Mouse (Mus musculus) CH12F3 (cell line): Measurements from ENCODE around the gene Cln3.

Experiments used
- in situ Hi-C: fragments of 300-500 bp; cut with MboI; formaldehyde crosslinking; loops from 2 replicates; pipeline ENCODE4 v1.14.3; 2020; ENCODE audit warnings: low sequenced_read_pairs

Cln3 gene

DNA sequence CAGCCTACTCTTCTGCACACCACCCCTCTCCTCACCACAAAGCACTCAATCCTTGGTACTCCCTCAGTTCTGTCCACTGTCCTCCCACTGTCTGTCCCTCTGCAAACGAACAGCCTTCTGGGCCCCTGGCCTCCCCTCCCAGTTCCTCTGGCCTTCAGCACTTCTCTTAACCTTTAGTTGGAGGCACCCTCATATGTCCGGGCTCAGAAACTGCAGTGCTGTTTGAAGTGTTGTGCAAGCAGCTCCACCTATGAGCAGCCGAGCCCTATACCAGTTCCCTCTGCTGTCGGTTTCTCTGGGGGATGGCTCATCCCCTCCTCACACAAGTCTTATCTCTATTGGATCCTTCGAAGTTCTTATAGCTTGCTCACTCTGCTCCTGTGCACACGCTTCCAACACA lies 10.8 kb upstream of the Cln3 start:
- in situ Hi-C loops, result no loop called here

GRCm38 (mm10) chr7:126595890-126596289 lies 10.3 kb upstream of the Cln3 start:
- in situ Hi-C loops, result no loop called here

DNA sequence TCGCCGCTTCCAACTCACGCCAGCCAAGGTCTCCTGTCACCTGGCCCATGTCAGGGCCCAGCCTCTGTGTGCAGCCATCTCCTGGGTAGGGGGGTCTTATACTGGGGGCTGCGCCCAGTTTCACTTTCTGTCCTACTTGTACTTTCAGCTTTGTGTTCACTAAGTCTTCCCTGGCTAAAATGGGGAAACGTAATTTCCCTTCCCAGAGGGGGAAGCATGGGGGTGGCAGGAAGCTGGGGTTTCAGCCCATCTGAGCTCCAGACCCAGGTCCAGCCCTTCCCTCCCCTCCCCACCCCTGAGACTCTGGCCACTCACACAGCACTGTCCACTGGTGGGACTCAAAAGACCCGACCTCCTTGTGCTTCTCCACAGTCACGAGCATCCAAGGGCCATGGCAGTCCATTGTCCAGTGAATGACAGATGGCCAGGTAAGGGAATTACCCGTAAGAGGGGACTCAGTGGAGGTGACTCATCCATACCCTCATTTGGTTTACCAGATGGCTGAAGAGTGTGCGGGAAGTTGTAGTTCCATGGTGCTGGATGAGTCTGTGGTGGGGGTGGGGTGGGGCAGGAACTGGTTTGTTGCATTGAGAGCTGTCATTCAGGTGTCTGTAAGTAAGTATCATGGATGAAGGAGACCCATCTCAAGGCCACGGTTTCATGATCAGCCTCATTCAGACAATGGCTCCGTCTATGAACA lies 9.4 kb upstream of the Cln3 start, which contains the start of gene Il27:
Il27 (minus strand) TSS at position 80 of the 700 bp plus-strand sequence.
- in situ Hi-C loops, result loop anchor here (5.0 kb wide), 1 partner anchor 32 kb away; no protein-coding TSS in a partner anchor

- in situ Hi-C loops, result no loop called here
Observed at GRCm38 (mm10) chr7:126587779-126588178, 2.2 kb upstream of the Cln3 start.

- in situ Hi-C loops, result no loop called here
Observed at GRCm38 (mm10) chr7:126586839-126587238, 1.2 kb upstream of the Cln3 start.

DNA sequence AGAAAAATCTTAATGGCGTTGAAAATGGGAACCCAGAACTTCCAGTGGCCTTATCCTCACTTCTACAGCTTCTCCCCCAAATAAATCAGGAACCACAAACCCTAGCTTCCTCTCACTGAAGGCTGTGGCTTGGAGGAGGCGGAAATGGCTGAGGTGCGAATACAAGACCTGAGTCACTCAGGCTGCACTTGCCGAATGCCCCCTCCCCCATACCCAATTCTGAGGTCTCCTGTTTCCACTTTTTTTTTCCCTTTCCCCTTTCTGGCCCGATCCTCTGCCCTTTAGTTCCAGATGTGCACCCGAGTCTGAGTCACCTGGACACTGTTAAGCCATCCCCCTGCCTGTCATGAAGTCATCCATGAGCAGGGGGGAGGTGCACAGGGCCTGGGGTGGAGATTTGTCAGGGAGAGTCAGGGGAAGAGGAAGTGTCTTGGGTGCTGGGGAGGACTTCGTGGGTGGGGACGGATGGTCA lies 1.1 kb downstream of the Cln3 start, which contains the start of gene Apobr:
Apobr (plus strand) TSS at position 437 of the 472 bp plus-strand sequence.
- in situ Hi-C loops, result no loop called here

DNA sequence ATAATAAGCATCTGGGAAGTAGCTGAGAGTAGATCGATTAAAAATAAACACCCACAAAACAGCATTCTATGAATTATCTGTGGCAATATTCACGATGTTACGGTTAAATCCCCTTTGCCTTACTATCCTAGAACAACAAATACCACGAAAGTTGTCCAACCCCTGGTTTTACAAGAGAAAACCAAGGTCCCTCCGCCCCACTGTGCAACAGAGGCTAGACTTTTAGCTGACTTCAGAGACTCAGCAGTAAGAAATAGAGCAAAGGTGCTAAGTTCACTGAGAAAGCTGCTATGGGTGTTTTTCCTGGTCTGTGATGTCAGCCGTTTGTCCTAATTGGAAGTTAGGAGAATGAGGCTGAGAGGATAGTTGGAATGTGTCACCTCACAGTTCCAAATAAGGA lies 1.9 kb downstream of the Cln3 start:
- in situ Hi-C loops, result no loop called here

DNA sequence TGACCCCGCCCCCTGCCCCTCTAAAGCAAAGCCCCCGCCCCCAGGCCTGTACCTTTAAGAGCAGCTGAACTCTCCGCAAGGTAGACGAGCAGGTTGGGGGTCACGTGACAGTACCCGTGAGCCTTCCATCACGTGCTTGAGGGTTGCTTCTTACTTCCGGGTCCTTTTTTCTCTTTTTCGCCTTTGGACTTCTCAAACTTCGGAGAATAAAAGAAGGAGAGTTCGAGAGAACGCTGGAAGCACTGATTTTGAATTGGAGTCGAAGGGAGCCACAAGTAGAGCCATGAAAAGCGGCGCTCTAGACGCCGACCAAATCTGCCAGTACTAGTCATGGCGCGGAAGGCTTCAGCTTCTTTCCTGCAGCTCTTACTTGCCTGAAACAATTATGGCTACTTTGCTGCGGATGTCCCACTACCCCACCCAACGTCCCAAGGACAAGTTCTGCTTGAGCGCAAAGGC lies 2.3 kb downstream of the Cln3 start:
- in situ Hi-C loops, result no loop called here

GRCm38 (mm10) chr7:126582759-126583158 lies 2.9 kb downstream of the Cln3 start:
- in situ Hi-C loops, result no loop called here

DNA sequence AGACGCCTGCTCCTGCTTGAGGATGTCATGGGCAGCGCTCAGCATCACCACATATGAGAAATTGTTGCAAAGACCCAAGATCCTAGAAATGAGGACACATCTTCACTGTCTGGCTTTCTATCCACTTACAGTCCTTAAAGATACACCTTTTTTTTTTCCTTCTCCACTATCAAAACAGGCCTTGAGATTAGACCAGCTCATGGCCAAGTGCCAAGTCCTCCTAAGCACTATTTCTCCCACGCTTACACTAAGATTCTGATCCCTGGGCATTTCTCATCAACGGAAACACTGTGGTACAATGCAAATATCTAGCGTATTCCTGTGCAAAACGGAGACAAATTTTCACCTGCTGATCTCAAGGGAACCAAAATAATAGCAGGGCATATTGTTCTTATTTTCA lies 4.0 kb downstream of the Cln3 start:
- in situ Hi-C loops, result no loop called here

DNA sequence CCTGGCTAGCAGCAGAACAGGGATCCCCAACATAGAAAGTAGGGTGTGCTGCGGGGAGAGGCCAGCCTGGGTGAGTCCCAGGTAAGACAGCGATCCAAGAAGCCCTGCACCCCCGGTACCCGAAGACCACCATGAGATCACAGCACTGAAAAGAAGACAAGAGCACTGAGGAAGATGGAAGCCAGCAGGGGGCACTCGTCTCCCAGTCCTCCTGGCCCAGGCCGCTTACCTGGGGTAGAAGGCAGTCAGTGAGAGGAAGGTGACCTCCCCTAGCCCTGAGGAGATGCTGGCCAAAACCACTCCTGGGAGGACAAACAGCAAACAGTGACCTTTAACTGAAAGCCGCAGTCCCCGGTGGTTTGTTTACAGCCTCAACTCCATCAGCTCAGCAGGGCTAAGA lies 6.4 kb downstream of the Cln3 start:
- in situ Hi-C loops, result loop anchor here (10.0 kb wide), 2 partner anchors 56 to 116 kb away; partner anchors contain the start of genes Bola2, Nupr1 and Slx1b

DNA sequence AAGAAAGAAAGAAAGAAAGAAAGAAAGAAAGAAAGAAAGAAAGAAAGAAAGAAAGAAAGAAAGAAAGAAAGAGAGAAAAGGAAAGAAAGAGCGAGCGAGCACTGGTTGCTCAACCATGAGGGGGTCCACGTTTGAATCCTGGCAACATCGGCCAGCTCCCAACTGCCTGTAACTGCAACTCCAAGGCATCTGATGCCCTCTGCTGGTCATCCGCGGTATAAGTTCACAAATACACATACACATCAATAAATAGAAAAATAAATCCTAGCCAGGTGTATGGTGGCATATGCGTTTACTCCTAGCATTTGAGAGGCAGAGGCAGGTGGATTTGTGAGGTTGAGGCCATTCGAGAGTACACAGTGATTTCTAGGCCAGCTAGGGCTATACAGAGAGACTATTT lies 8.7 kb downstream of the Cln3 start:
- in situ Hi-C loops, result loop anchor here (10.0 kb wide), 2 partner anchors 58 to 118 kb away; partner anchors contain the start of genes Bola2, Nupr1 and Slx1b

- in situ Hi-C loops, result no loop called here
Observed at GRCm38 (mm10) chr7:126566094-126566765, 19.4 kb downstream of the Cln3 start, which contains the start of gene Eif3c. Eif3c (minus strand) TSS chr7:126566411.

- in situ Hi-C loops, result no loop called here
Observed at GRCm38 (mm10) chr7:126565693-126566092, 19.9 kb downstream of the Cln3 start.

DNA sequence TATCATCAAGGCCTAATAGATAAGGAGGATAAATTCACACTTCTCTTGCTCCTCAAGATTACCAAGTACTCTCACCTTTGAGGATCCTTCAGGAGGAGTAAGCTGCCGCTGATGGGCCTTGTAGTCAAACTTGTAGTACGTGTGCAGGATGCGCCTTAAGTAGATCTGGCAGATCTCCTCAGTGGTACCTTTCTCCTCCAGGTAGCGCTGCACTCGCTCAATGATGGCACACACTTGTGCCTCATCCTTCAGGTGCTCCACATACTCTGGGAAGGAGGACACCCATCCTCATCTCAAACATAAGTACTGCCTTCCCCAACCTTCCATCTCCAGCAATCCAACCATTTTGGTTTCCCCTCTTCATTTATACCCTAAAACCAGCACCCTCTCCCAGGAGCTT lies 29.0 kb downstream of the Cln3 start:
- in situ Hi-C loops, result no loop called here

DNA sequence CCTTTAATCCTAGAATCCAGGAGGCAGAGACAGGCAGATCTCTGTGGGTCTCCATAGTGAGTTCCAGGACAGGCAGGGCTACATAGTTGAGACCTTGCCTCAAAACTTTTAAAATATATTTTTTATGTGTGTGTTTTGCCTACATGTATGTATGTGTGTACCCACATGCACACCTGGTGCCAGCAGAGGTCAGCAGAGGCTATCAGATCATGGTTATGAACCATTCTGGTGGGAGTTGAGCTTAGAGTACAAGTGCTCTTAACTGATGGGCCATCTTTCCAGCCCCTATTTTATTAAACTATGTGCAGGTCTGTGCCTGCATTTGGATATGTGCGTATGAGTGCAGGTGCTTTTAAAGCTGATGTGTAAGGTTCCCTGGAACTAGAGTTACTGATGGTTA lies 30.8 kb downstream of the Cln3 start:
- in situ Hi-C loops, result no loop called here

DNA sequence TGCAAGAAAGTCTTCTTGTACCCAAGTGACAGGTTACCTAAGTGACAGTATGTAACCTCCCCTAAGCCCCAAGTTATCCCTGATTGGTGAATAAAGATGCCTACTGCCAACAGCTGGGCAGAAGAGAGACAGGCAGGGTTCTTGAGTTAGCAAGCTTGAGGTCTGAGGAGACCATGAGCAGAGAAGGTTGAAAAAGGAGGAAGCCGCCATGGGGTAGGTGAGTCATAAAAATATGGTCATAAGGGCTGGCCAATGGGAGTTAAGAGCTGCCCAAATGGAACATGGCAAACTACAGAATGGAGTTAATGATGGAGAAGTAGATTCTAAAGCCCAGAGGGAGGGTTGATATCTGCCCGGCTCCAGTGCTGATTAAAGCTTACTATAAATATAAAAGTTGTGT lies 40.0 kb downstream of the Cln3 start:
- in situ Hi-C loops, result no loop called here

DNA sequence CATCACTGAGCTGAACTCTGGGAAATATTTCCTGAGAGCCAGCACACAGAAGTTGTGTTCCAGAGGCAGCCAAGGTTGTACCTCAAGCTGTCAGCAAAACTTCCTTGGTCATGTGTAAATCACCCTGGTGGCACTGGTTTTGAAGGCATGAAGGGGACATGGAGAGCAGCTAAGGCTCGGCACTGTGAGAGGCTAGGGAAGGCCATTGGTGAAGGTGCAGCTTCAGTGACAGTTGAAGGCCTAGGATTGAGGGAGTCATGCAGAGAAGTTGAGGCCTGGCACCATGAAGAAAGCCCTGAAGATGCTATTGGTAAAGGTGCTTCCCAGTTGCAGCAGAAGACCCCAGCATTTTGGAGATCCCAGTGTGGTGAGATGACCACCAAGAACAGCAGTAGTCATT lies 44.0 kb downstream of the Cln3 start:
- in situ Hi-C loops, result no loop called here

DNA sequence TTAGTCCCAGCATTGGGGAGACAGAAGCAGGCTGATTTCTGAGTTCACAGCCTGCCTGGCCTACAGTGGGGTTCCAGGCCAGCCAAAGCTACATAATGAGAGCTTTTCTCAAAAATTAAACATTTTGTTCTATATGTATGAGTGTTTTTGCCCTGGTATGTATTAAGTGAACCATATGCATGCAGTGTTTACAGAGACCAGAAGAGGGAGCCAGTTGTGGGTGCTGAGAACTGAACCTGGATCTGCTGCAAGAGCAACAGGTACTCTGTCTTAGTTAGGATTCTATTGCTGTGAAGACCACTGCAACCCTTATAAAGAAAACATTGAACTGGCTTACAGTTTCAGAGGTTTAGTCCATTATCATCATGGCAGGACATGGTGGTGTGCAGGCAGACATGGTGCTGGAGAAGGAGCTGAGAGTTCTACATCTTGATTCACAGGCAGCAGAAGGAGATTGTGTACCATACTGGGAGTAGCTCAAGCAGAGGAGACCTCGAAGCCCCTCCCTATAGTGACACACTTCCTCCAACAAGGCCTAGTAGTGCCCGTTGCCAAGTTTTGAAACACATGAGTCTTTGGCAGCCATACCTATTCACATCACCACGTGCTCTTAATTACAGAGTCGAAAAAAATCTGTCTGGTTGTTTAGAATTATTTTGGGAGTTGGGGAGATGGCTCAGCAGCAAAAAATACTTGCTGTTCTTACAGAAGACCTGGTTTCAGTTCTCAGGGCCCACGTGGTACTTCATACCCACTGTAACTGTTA lies 47.6 kb downstream of the Cln3 start:
- in situ Hi-C loops, result no loop called here

GRCm38 (mm10) chr7:126536466-126536865 lies 49.2 kb downstream of the Cln3 start:
- in situ Hi-C loops, result no loop called here

- in situ Hi-C loops, result no loop called here
Observed at GRCm38 (mm10) chr7:126535766-126536165, 49.9 kb downstream of the Cln3 start.
